Mouse (Mus musculus) embryonic facial prominence, embryonic 14.5 days (tissue): ENCODE measurements around the gene Rasal1. TPM values are rescaled to one million over a fixed set of nuclear protein-coding genes. Genes with fewer than 3 reads are reported as not detected.

Source experiments
- ATAC-seq: fragments of 200-750 bp; cut with Nextera tagmentation; 2 replicates; pipeline ENCODE4 v1.8.0; 2017; ENCODE audit warnings: low read depth, moderate number of reproducible peaks, moderate TSS enrichment
- DNase-seq: peaks from one replicate; pipeline ENCODE4 v3.0.0-alpha.2; 2015; ENCODE audit warnings: low spot score
- H3K27ac ChIP-seq: fragments of 300-500 bp; sonication (generic); replicated peaks from 2 replicates; pipeline ENCODE4 v1.5.1; 2014; ENCODE audit warnings: low read depth, mild to moderate bottlenecking, low read length, moderate library complexity
- H3K27me3 ChIP-seq: fragments of 300-500 bp; sonication (generic); replicated peaks from 2 replicates; pipeline ENCODE4 v1.6.1; 2014; ENCODE audit warnings: low read length; ENCODE audit not compliant: control insufficient read depth, insufficient read depth
- H3K36me3 ChIP-seq: fragments of 300-500 bp; sonication (generic); 2 replicates; pipeline ENCODE4 v1.6.1; 2014; ENCODE audit warnings: low read length, mixed read lengths; ENCODE audit not compliant: control insufficient read depth, insufficient read depth
- H3K4me1 ChIP-seq: fragments of 300-500 bp; sonication (generic); 2 replicates; pipeline ENCODE4 v1.6.1; 2014; ENCODE audit warnings: antibody characterized with exemption, low read length; ENCODE audit not compliant: control insufficient read depth, insufficient read depth
- H3K4me2 ChIP-seq: fragments of 300-500 bp; sonication (generic); 2 replicates; pipeline ENCODE4 v1.6.1; 2014; ENCODE audit warnings: low read depth, mild to moderate bottlenecking, low read length, moderate library complexity, mixed read lengths
- H3K4me3 ChIP-seq: fragments of 300-500 bp; sonication (generic); 2 replicates; pipeline ENCODE4 v1.5.1; 2014; ENCODE audit warnings: low read depth, mild to moderate bottlenecking, low read length
- H3K9ac ChIP-seq: fragments of 300-500 bp; sonication (generic); 2 replicates; pipeline ENCODE4 v1.6.1; 2014; ENCODE audit warnings: low read depth, mild to moderate bottlenecking, low read length, moderate library complexity, mixed read lengths
- H3K9me3 ChIP-seq: fragments of 300-500 bp; sonication (generic); 2 replicates; pipeline ENCODE4 v1.6.1; 2016; ENCODE audit warnings: low read length; ENCODE audit not compliant: control insufficient read depth
- WGBS: fragments of 180-500 bp; shearing (Covaris S2); extraction: QIAGEN DNeasy Blood & Tissue Kit; methylation state at CpG from one replicate; pipeline ENCODE4 v1.1.7; 2014; 5-methylcytosine and 5-hydroxymethylcytosine counted together
- polyA plus RNA-seq: library from polyadenylated mRNA; unstranded; fragments of >200 nt; fragmentation: Nextera tagmentation; extraction: Ambion mirVana; gene quantifications from 2 replicates; pipeline ENCODE4 v1.2.1, GENCODE M21; 2014

Rasal1 gene
- polyA plus RNA-seq, 1 experiment from 2014 or later: 1.4 TPM

- H3K9me3 ChIP-seq: no peaks in the 10 kb centered on the region
- no peak overlapping the region for H3K4me2 ChIP-seq
- no peak overlapping the region for H3K9ac ChIP-seq
- H3K27me3 ChIP-seq: peaks cover 67% of the 10 kb centered on the region
- no peak overlapping the region for H3K4me3 ChIP-seq
- no peak for DNase-seq
- no peak overlapping the region for H3K27ac ChIP-seq
- no peak for ATAC-seq
- peaks cover 4% of the 10 kb centered on the region; the same call in 1 of the 2 replicates for H3K36me3 ChIP-seq
- H3K4me1 ChIP-seq: 0 out of 2 replicates have a peak, but pooled peaks cover 4% of the 10 kb centered on the region
- 61% methylated on average over 4 of the region's 4 CpGs for WGBS
Measured at GRCm38 (mm10) chr5:120696865-120697264, 48.3 kb downstream of the Rasal1 start.

- Histone ChIP-seq H3K4me3 (no peak overlapping the region), H3K27ac (no peak overlapping the region), H3K9ac (no peak overlapping the region), H3K4me2 (no peak overlapping the region), H3K27me3 (peaks cover 56% of the 10 kb centered on the region), H3K9me3 (no peaks in the 10 kb centered on the region), H3K36me3 (peaks cover 4% of the 10 kb centered on the region; the same call in 1 of the 2 replicates), H3K4me1 (0 out of 2 replicates have a peak, but pooled peaks cover 4% of the 10 kb centered on the region)
- ATAC-seq: no peak
- WGBS: 52% methylated on average over 3 of the region's 3 CpGs
- no peak for DNase-seq
Measured at GRCm38 (mm10) chr5:120698181-120698580, 49.6 kb downstream of the Rasal1 start.

- no peak overlapping the region for H3K4me2 ChIP-seq
- H3K27me3 ChIP-seq: peaks cover 49% of the 10 kb centered on the region
Measured at GRCm38 (mm10) chr5:120698801-120699391, 50.3 kb downstream of the Rasal1 start.

DNA sequence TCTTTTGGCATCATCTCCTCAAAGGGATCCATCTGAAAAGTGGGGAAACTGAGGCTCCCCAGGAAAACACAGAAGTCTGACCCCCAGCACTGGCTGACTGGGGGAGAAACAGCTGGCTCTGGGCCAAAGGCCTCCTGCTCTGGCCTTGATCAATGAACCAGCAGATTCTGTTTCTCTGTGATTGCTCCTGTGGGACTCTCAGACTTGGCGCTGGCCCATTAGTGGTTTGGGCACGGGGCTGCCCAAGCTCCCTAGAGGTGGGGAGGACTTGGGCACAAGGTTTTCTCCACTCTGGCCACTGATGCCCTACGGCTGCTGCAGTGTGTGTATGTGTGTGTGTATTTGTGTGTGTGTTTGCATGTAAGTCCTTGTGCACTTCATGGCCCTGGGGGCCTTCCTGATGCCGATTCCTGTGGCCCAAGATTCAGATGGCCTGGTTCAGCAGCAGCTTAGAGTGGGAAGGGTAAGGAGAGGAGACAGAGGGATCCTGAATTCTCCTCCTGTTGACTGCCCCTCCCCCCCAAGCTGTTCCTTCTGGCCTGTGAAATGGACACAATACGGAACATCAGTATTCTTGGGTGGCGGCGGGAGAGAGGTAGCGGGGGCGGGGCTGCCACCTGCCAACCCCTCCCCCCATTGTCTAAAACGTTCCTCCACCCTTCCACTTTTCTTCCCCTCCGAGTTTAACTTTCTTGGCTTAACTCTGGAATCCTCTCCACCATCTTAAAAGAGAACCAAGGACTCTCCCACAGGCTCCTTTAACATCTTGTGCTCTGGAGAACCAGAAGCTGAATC lies 52.6 kb downstream of the Rasal1 start:
- Histone ChIP-seq H3K4me2 (no peak overlapping the region), H3K27me3 (peaks cover 26% of the 10 kb centered on the region), H3K9ac (no peak overlapping the region), H3K9me3 (no peaks in the 10 kb centered on the region), H3K36me3 (no peaks in the 10 kb centered on the region), H3K4me1 (no peaks in the 10 kb centered on the region), H3K27ac (no peak overlapping the region), H3K4me3 (no peak overlapping the region)
- ATAC-seq (no peak), DNase-seq (no peak)
- 43% methylated on average over 11 of the region's 11 CpGs for WGBS

More at GRCm38 (mm10) chr5:120698801-120699391, 50.3 kb downstream of the Rasal1 start:
- H3K36me3 ChIP-seq: peaks cover 4% of the 10 kb centered on the region; the same call in 1 of the 2 replicates
- DNase-seq (peak; percentile 50), ATAC-seq (peak; percentile 63)
- no peak overlapping the region for H3K4me3 ChIP-seq
- 0 out of 2 replicates have a peak, but pooled peaks cover 4% of the 10 kb centered on the region for H3K4me1 ChIP-seq
- no peak overlapping the region for H3K27ac ChIP-seq
- WGBS: 36% methylated on average over 14 of the region's 16 CpGs
- H3K9me3 ChIP-seq: no peaks in the 10 kb centered on the region
- H3K9ac ChIP-seq: no peak overlapping the region

DNA sequence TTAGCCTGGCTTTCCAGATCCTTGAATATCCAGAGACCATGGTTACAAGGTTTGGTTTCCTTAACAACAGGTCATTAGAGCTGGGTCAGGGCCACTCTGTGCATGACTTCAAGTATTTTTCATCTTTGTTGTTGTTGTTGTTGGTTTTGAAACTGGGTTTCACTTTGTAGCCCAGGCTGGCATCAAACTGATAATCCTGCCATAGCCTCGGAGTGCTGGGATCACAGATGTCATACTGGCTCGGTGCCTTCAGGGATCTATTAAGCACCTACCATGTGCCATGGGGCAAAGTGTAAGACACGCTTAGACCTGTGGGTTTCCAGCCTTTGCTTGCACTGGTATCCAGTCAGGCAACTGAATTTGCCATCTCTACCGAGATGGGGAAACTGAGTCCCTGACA lies 53.8 kb downstream of the Rasal1 start:
- no peaks in the 10 kb centered on the region for H3K36me3 ChIP-seq
- WGBS: 73% methylated on average over 4 of the region's 4 CpGs

DNA sequence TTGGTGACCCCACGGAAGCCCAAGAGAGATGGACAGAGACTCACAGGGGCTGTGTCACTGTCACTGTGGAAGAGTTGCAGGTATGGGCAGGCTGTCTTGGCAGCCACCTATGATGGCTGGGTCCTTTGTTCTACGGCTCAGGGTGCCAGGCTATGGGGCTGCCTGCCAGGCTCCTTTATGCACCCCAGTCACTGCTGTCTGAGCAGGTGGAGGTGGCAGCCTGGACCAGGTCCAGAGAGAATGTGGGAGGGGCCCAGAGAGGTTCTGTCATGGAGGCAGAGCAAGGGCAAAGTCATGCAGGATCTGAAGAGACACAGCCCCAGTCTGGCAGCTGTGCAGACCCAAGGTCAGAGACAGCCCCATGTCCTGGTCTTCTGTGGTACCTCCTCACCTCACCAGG lies 54.4 kb downstream of the Rasal1 start:
- no peak overlapping the region for H3K27ac ChIP-seq
- WGBS: 95% methylated on average over 2 of the region's 2 CpGs
- H3K27me3 ChIP-seq: peaks cover 11% of the 10 kb centered on the region
- no peaks in the 10 kb centered on the region for H3K36me3 ChIP-seq
- DNase-seq (no peak), ATAC-seq (no peak)
- H3K4me3 ChIP-seq: no peak overlapping the region
- H3K4me2 ChIP-seq: no peak overlapping the region
- 0 out of 2 replicates have a peak, but pooled peaks cover 4% of the 10 kb centered on the region for H3K4me1 ChIP-seq
- H3K9ac ChIP-seq: no peak overlapping the region
- H3K9me3 ChIP-seq: no peaks in the 10 kb centered on the region

More for the DNA sequence above, 53.8 kb downstream of the Rasal1 start:
- Histone ChIP-seq H3K4me3 (no peak overlapping the region), H3K4me1 (0 out of 2 replicates have a peak, but pooled peaks cover 4% of the 10 kb centered on the region), H3K27ac (no peak overlapping the region), H3K4me2 (no peak overlapping the region), H3K9ac (no peak overlapping the region), H3K9me3 (no peaks in the 10 kb centered on the region), H3K27me3 (peaks cover 16% of the 10 kb centered on the region)
- ATAC-seq (no peak), DNase-seq (no peak)

- 71% methylated on average over 3 of the region's 3 CpGs for WGBS
- H3K27me3 ChIP-seq: peaks cover 7% of the 10 kb centered on the region
- no peaks in the 10 kb centered on the region for H3K9me3 ChIP-seq
- ATAC-seq (no peak), DNase-seq (no peak)
- no peak overlapping the region for H3K4me2 ChIP-seq
- H3K4me1 ChIP-seq: 0 out of 2 replicates have a peak, but pooled peaks cover 4% of the 10 kb centered on the region
- H3K9ac ChIP-seq: no peak overlapping the region
- no peak overlapping the region for H3K4me3 ChIP-seq
- H3K36me3 ChIP-seq: no peaks in the 10 kb centered on the region
- H3K27ac ChIP-seq: no peak overlapping the region
Measured at GRCm38 (mm10) chr5:120703660-120704059, 55.0 kb downstream of the Rasal1 start.

GRCm38 (mm10) chr5:120704421-120704820 lies 55.8 kb downstream of the Rasal1 start:
- Histone ChIP-seq H3K4me3 (no peak overlapping the region), H3K27ac (no peak overlapping the region), H3K36me3 (no peaks in the 10 kb centered on the region), H3K9ac (no peak overlapping the region), H3K4me2 (no peak overlapping the region), H3K4me1 (0 out of 2 replicates have a peak, but pooled peaks cover 4% of the 10 kb centered on the region), H3K27me3 (peaks cover 12% of the 10 kb centered on the region), H3K9me3 (no peaks in the 10 kb centered on the region)
- ATAC-seq (peak; percentile 34; the same call in 1 of the 2 replicates), DNase-seq (peak; percentile 61)
- WGBS: 37% methylated on average over 5 of the region's 6 CpGs
